Mouse (Mus musculus): ENCODE results near the gene Olfr109.

Olfr109 gene

DNA sequence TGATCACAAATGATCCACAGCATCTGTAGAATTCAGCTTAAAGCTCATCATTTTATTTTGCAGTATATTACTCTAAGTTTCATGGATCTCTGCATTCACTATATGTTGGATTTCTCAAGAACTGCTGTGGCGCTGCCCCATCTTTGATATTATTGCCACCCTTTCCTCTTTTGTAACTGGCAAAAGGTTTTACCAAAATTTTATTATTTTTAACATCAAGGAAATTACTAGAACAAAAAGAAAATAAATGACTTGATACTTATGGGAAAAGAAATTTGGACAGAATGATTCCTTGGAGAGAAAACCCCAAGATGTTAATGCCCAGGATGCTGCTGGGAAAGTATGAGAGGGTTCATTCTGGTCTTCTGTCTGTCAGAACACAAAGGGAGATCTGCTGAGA is at the start of gene Olfr109:
Gene Olfr109, plus strand, starts transcription at position 301 of the 400 bp plus-strand sequence.
- DNase-seq (ENCODE audit: low spot score), result no peak

DNA sequence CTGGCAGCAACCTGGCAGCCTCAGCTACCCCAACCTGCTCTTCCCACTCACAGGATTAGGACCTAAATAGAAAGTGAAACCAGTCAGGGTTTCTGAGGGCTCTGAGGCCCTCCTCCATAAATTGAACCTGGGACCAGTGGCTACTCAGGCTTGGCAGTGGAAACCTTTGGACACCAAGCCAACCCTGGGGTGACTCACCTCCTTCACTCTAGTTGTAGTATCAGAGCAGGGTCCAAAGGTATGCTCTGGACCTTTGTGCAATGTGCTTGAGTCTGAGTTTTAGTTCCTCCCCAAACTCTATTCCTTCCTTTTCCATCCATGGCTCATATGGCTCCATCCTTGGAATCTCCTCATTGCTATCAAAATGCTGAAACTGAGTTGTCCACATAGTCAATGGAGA is 45.3 kb upstream of the Olfr109 start:
- DNase-seq (ENCODE audit: low spot score), result no peak

- DNase-seq (ENCODE audit: low spot score), result no peak
These were observed 13.5 kb upstream of the Olfr109 start, which contains the start of gene Olfr108 for GRCm38 (mm10) chr17:37445180-37445579. Gene Olfr108, plus strand, starts transcription at chr17:37445480.

- DNase-seq (ENCODE audit: low spot score), result no peak
These were observed 24.7 kb downstream of the Olfr109 start, which contains the start of gene H2-M2 for GRCm38 (mm10) chr17:37483452-37483851. Gene H2-M2, minus strand, starts transcription at chr17:37483552.

DNA sequence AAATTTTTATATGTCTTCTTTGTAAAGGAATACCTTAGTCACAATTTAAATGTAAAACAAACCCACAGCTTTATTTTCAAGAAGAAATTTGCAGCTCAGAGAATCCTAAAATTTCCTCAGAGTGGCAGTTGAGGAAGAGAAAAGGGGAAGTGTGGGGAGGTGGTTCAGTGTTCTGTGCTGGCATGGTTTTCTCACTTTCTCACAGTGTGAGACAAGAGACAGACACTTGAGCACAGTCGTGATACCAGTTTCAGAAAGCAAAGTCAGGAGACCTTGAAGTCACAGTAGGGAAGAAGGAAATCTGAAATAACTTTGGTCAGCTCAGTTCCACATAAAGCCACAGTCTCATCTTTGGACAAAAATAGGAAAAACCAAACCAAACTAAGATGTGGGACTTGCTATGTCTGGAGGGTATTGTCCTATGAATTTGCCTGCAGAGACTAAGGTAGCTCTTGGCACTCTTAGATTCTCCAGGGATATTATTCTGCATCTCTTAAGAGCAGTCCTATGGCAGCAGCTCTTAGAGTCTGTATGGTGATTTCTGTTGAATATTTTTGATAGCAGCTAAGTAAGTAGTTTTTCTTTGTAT is 33.3 kb downstream of the Olfr109 start, which contains the start of gene Olfr110:
Gene Olfr110, plus strand, starts transcription at position 539 of the 589 bp plus-strand sequence.
- no peak for DNase-seq (ENCODE audit: low spot score)

DNA sequence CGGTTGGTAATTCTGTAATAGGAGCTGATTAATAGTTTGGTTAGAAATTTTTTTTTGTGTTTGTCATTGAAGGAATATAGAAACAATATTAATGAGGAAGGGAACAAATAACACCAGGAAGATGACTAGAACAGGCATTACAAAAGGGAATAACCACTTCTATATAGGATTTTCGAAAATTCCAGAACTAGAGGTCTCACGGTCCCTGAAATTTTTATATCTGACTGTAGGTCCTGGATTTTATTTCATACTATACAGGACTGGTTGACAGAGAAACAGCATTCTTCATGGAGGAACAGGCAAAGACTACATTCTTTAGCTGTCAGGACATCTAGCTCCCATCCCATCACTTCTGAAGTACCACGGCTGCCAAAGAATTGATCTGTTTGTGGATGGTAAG is 49.0 kb downstream of the Olfr109 start, which contains the start of gene Olfr111:
Gene Olfr111, plus strand, starts transcription at position 301 of the 400 bp plus-strand sequence.
- no peak for DNase-seq (ENCODE audit: low spot score)

Data from urinary bladder, postnatal 25 days (tissue).